ENCODE assay signal across 19 mouse cellular contexts in genomic region chr1:86811756-86812155, GRCm38 (mm10).
"Had no signal": no experiment of that assay in that cellular context is flagged by ENCODE, and none has a peak within 500 bp of the region (broad histone marks: within the 10 kb centered on the region; RNA-seq: fewer than 3 reads in every experiment).

No protein-coding gene starts in this region.

- H3K27me3 ChIP-seq: limb, embryonic 12.5 days; limb, embryonic 15.5 days; midbrain, embryonic 12.5 days; midbrain, embryonic 15.5 days; neural tube, embryonic 13.5 days; stomach, embryonic 15.5 days had no signal

- H3K27ac ChIP-seq: limb, embryonic 12.5 days; limb, embryonic 15.5 days; liver, embryonic 14.5 days; macrophage; midbrain, embryonic 12.5 days; midbrain, embryonic 15.5 days; neural tube, embryonic 13.5 days; stomach, embryonic 15.5 days had no signal

- H3K36me3 ChIP-seq: limb, embryonic 12.5 days; limb, embryonic 15.5 days; midbrain, embryonic 12.5 days; midbrain, embryonic 15.5 days; neural tube, embryonic 13.5 days; stomach, embryonic 15.5 days had no signal

- DNase-seq: kidney, adult 9 months; kidney, postnatal 14 days; kidney, postnatal 4 days; left cerebral cortex, postnatal 4 days; liver, postnatal 0 days; lung, embryonic 14.5 days; right cerebral cortex, postnatal 4 days; spleen, adult 18-20 months; thymus, postnatal 25 days had no signal

- H3K9ac ChIP-seq: limb, embryonic 12.5 days; limb, embryonic 15.5 days; liver, embryonic 14.5 days; liver, postnatal 0 days; lung, embryonic 14.5 days; midbrain, embryonic 12.5 days; midbrain, embryonic 15.5 days; neural tube, embryonic 13.5 days; stomach, embryonic 15.5 days had no signal

- ATAC-seq: liver, postnatal 0 days; lung, postnatal 0 days; midbrain, embryonic 15.5 days had no signal

- H3K9me3 ChIP-seq: limb, embryonic 12.5 days; limb, embryonic 15.5 days; midbrain, embryonic 12.5 days; midbrain, embryonic 15.5 days; neural tube, embryonic 13.5 days; stomach, embryonic 15.5 days had no signal

- H3K4me1 ChIP-seq: limb, embryonic 12.5 days; limb, embryonic 15.5 days; midbrain, embryonic 12.5 days; midbrain, embryonic 15.5 days; neural tube, embryonic 13.5 days; stomach, embryonic 15.5 days had no signal

- H3K4me3 ChIP-seq: limb, embryonic 12.5 days; limb, embryonic 15.5 days; midbrain, embryonic 12.5 days; midbrain, embryonic 15.5 days; neural tube, embryonic 13.5 days; stomach, embryonic 15.5 days had no signal

- H3K4me2 ChIP-seq: limb, embryonic 12.5 days; limb, embryonic 15.5 days; liver, embryonic 11.5 days; lung, embryonic 14.5 days; midbrain, embryonic 12.5 days; midbrain, embryonic 15.5 days; neural tube, embryonic 13.5 days; stomach, embryonic 15.5 days had no signal
